Mouse (Mus musculus) G1E (cell line): ENCODE data around the gene Dmpk. TPM values are rescaled to one million over a fixed set of nuclear protein-coding genes. Genes with fewer than 3 reads are reported as not detected.

ENCODE experiments used
- ATAC-seq: 2 replicates; pipeline ENCODE4 v1.8.0; 2016; ENCODE audit warnings: mild to moderate bottlenecking; ENCODE audit not compliant: insufficient number of reproducible peaks, poor library complexity, low FRiP score, severe bottlenecking; ENCODE audit errors: extremely low read depth
- DNase-seq: peaks from one replicate; pipeline ENCODE4 v3.0.0; 2012; ENCODE audit warnings: low spot score
- H3K27me3 ChIP-seq: 2 replicates; pipeline ENCODE4 v1.6.1; 2012; ENCODE audit warnings: mild to moderate bottlenecking, low read length, inconsistent platforms; ENCODE audit not compliant: insufficient read depth
- H3K36me3 ChIP-seq: replicated peaks from 2 replicates; pipeline ENCODE3; 2012; ENCODE audit warnings: mild to moderate bottlenecking, inconsistent platforms
- H3K4me1 ChIP-seq: 2 replicates; pipeline ENCODE4 v1.6.1; 2012; ENCODE audit warnings: low read depth, low read length, inconsistent platforms, mixed read lengths; ENCODE audit not compliant: insufficient read depth
- H3K4me3 ChIP-seq: 2 replicates; pipeline ENCODE4 v1.5.1; 2012; ENCODE audit warnings: low read depth, mild to moderate bottlenecking, inconsistent platforms, low read length, moderate library complexity, mixed read lengths
- H3K9me3 ChIP-seq: replicated peaks from 2 replicates; pipeline ENCODE4 v1.6.1; 2012; ENCODE audit warnings: inconsistent platforms
- CTCF ChIP-seq: IDR thresholded peaks from 2 replicates; pipeline ENCODE4 v1.5.1; 2012; ENCODE audit warnings: low read depth, low read length, inconsistent platforms, mixed read lengths
- GATA1 ChIP-seq: IDR thresholded peaks from 2 replicates; pipeline ENCODE4 v1.6.1; 2012; ENCODE audit warnings: borderline replicate concordance, low read length, inconsistent platforms, mixed read lengths
- GATA2 ChIP-seq: IDR thresholded peaks from 2 replicates; pipeline ENCODE4 v1.6.1; 2012; ENCODE audit warnings: low read depth, low read length, inconsistent platforms, borderline replicate concordance
- POLR2AphosphoS5 ChIP-seq: IDR thresholded peaks from 2 replicates; pipeline ENCODE4 v1.6.1; 2012; ENCODE audit warnings: low read depth, low read length, inconsistent platforms; ENCODE audit not compliant: insufficient replicate concordance
- TAL1 ChIP-seq: conservative IDR thresholded peaks from 2 replicates; pipeline ENCODE4 v1.6.1; 2012; ENCODE audit warnings: low read depth, low read length, inconsistent platforms, mixed read lengths
- polyA plus RNA-seq: library from polyadenylated mRNA; stranded (reverse); fragments of >175 nt; gene quantifications from 2 replicates; pipeline ENCODE4 v1.2.3, GENCODE M21; 2012
- total RNA-seq, 2 experiments: library from RNA; stranded (forward) in 1 of 2; stranded (reverse) in 1 of 2; fragments of 200-1000 nt in 1 of 2; fragments of >200 nt in 1 of 2; fragmentation: Nextera tagmentation in 1 of 2; gene quantifications; 2 replicates each; pipeline ENCODE4 v1.2.3; 2014 to 2017

Dmpk gene
- total and polyA plus RNA-seq, 3 experiments: 7.3 to 82.1 (median 27.5) TPM

GRCm38 (mm10) chr7:19118028-19118771, 34.6 kb downstream of the Dmpk start, which contains the start of gene Gm4969:
Gene Gm4969, minus strand, starts transcription at chr7:19118368.
- ATAC-seq (no peak), DNase-seq (no peak)
- Histone ChIP-seq H3K27me3 (peaks cover under 1% of the 10 kb centered on the region), H3K4me3 (peak within 1 kb of the TSS; percentile 41; the same call in 1 of the 2 replicates), H3K36me3 (peaks cover 9% of the 10 kb centered on the region), H3K9me3 (peaks cover 7% of the 10 kb centered on the region), H3K4me1 (peaks cover 24% of the 10 kb centered on the region)
- no peak for TF ChIP-seq GATA2
- no peak for TF ChIP-seq POLR2AphosphoS5
- TF ChIP-seq CTCF: no peak
- no peak for TF ChIP-seq TAL1
- TF ChIP-seq GATA1: no peak

DNA sequence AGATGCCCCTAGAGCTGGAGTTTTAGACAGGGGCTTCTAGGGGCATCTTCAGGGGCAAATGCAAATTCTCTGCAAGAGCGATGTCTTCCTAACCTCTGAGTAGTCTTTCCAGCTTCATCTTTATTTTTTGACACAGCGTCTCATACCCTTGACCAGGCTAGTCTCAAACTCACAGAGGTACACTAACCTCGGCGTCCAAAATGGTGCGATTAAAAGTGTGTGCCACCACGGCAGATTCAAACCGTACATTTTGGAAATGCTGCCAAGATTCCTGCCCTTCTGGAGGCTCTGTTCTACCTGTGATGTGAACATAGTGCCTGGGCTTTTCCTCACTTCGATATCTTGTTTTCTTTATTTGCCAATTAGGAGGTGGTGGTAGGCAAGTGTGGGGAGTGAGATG, 35.4 kb downstream of the Dmpk start:
- Histone ChIP-seq H3K27me3 (no peaks in the 10 kb centered on the region; the same call in 1 of the 2 replicates), H3K9me3 (peaks cover 7% of the 10 kb centered on the region), H3K36me3 (peaks cover 11% of the 10 kb centered on the region), H3K4me1 (peaks cover 24% of the 10 kb centered on the region), H3K4me3 (no peak overlapping the region; the same call in 1 of the 2 replicates)
- TF ChIP-seq GATA2 (no peak), TAL1 (no peak), CTCF (no peak), GATA1 (no peak), POLR2AphosphoS5 (no peak)
- ATAC-seq: no peak
- no peak for DNase-seq

DNA sequence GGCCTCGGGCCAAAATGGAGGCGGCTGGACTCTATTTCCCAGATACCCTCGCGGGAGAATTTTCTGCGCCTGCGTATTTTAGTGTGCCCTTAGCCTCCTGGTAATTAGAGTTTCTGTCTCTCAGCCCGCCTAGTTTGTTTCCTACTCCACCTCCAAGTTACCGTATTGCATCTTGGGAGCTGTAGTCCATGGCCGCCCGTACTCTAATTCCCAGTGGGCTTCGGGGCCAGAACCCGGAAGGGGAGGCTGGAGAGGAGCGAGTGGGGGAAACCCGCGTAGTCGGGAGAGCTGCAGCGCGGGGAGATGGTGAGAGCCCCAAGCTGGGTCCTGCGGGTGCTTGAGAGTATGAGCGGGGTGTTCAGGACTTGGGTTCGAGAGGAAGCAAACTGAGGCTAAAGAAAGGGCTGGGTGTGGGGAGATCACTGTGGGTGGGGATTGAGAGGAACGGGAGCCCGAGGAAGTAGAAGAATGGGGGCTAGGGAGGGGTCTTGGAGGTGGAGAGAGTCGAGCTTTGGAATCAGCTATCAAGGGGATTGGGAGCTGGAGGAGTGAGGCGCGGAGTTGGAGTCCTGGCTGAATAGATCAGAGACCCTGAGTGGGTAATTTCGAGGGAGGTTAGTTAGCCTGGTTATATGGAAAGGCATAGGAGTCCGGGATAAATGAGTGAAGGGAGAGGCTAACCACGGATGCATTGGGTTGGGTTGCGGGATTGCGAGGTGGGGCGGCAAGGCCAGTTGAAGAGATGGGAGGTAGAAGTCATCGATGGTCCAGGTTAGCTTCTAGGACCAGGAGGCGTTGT, 36.2 kb downstream of the Dmpk start, which contains the start of gene Fbxo46:
Gene Fbxo46 (plus strand): TSS at position 229 of the 799 bp plus-strand sequence.
- ATAC-seq: peak; percentile 99
- no peaks in the 10 kb centered on the region; the same call in 1 of the 2 replicates for H3K27me3 ChIP-seq
- peak within 1 kb of the TSS; percentile 77 for H3K4me3 ChIP-seq
- peaks cover 7% of the 10 kb centered on the region for H3K9me3 ChIP-seq
- peak; percentile 91 for DNase-seq
- H3K36me3 ChIP-seq: peaks cover 19% of the 10 kb centered on the region
- H3K4me1 ChIP-seq: peaks cover 24% of the 10 kb centered on the region
- TF ChIP-seq POLR2AphosphoS5 (no peak), TAL1 (no peak), GATA1 (no peak), GATA2 (no peak), CTCF (no peak)

- ATAC-seq: no peak
- DNase-seq: no peak
- peaks cover 7% of the 10 kb centered on the region for H3K9me3 ChIP-seq
- peaks cover 36% of the 10 kb centered on the region for H3K36me3 ChIP-seq
- no peaks in the 10 kb centered on the region; the same call in 1 of the 2 replicates for H3K27me3 ChIP-seq
- TF ChIP-seq GATA1 (no peak), GATA2 (no peak), CTCF (no peak), POLR2AphosphoS5 (no peak), TAL1 (no peak)
- H3K4me3 ChIP-seq: no peak overlapping the region
- peaks cover 24% of the 10 kb centered on the region for H3K4me1 ChIP-seq
Measured at GRCm38 (mm10) chr7:19121686-19122085, 38.0 kb downstream of the Dmpk start.

- H3K4me3 ChIP-seq: no peak overlapping the region
- H3K36me3 ChIP-seq: peaks cover 64% of the 10 kb centered on the region
- peaks cover 26% of the 10 kb centered on the region for H3K4me1 ChIP-seq
- H3K9me3 ChIP-seq: no peaks in the 10 kb centered on the region
- no peak for DNase-seq
- no peak for ATAC-seq
- TF ChIP-seq TAL1 (no peak), GATA1 (no peak), GATA2 (no peak), CTCF (no peak), POLR2AphosphoS5 (no peak)
- no peaks in the 10 kb centered on the region for H3K27me3 ChIP-seq
Measured at GRCm38 (mm10) chr7:19124713-19125112, 41.1 kb downstream of the Dmpk start.
